Mouse (Mus musculus): ENCODE measurements around the gene Bpifa3. TPM values are rescaled to one million over a fixed set of nuclear protein-coding genes. Genes with fewer than 3 reads are reported as not detected.
"Not testable (repeated sequence)": the region's sequence is repeated elsewhere in the genome, so short reads cannot be mapped to it uniquely, and the experiment has no call there.

The Bpifa3 gene
- polyA plus RNA-seq, 1 experiment from 2014 or later, result not detected

DNA sequence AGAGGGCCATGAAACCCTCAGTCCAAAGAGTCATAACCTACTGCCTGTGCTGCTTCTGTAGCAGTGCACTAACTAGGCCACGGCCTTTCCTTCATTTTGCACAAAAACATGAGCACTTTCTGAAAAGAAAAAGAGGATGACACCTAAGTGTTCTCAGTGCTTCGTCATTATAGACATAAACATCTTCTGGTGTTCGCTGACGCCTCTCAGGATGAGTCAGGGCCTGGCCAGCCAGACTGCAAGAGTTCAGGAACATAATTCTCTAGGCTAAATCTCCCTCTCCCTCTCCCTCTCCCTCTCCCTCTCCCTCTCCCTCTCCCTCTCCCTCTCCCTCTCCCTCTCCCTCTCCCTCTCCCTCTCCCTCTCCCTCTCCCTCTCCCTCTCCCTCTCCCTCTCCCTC is 52.9 kb downstream of the Bpifa3 start:
- WGBS, result 85% methylated on average over 4 of the region's 4 CpGs
- DNase-seq (ENCODE audit: low spot score); H3K9me3 ChIP-seq; H3K27ac ChIP-seq (replicated peaks); H3K36me3 ChIP-seq (replicated peaks); H3K27me3 ChIP-seq (replicated peaks; ENCODE audit: low read depth, poor library complexity, severe bottlenecking); H3K4me1 ChIP-seq; H3K4me3 ChIP-seq: not testable (repeated sequence)

DNA sequence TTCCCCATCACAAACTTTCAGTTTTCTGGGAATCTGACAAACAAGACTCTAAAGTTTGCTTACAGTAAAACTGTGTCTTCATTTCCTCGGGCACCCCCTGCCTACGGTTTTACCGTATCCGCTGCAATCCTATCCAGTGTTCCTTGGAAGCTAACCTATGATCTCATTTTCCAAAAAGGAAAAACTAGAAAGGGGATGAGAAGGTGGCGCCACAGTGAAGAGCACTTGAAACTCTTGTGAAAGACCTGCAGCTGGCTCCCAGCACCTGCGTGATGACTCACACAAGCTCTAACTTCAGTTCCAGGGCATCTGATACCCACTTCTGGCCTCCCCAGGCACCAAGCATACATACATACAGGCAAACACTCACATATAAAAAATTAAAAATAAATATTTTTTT is 55.2 kb downstream of the Bpifa3 start:
- H3K4me3 ChIP-seq, result no peak overlapping the region
- H3K27ac ChIP-seq (replicated peaks), result no peak overlapping the region
- H3K4me1 ChIP-seq, result 0 out of 2 replicates have a peak, but pooled peaks cover 4% of the 10 kb centered on the region
- WGBS, result 88% methylated on average over 6 of the region's 6 CpGs
- DNase-seq (ENCODE audit: low spot score), result no peak
- H3K27me3 ChIP-seq (replicated peaks; ENCODE audit: low read depth, poor library complexity, severe bottlenecking), result no peaks in the 10 kb centered on the region
- no peaks in the 10 kb centered on the region for H3K9me3 ChIP-seq
- no peaks in the 10 kb centered on the region for H3K36me3 ChIP-seq (replicated peaks)

DNA sequence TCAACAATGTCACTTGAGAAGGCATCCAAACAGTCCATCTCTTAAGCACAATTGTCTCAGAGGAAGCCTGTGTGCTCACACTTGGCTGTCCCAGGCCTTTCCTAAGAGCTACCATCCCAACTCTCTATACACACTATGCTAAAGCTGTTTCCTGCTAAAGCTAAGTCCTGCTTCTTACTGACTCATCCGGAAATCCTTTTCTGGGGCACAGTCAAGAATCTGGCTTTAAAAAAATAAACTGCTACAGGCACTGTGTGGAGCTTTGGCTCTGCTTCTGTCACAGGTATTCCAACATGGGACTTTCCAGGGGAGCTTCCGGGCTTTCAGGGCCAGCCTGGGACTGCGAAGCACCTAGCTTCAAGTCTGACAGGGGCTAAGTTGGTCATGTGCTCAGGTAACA is 55.6 kb downstream of the Bpifa3 start:
- Histone ChIP-seq H3K27me3 (replicated peaks; ENCODE audit: low read depth, poor library complexity, severe bottlenecking) (no peaks in the 10 kb centered on the region), H3K27ac (replicated peaks) (no peak overlapping the region), H3K9me3 (no peaks in the 10 kb centered on the region), H3K36me3 (replicated peaks) (no peaks in the 10 kb centered on the region), H3K4me3 (no peak overlapping the region), H3K4me1 (peaks cover 7% of the 10 kb centered on the region; the same call in 1 of the 2 replicates)
- DNase-seq (ENCODE audit: low spot score), result no peak
- 86% methylated on average over 3 of the region's 3 CpGs for WGBS

DNA sequence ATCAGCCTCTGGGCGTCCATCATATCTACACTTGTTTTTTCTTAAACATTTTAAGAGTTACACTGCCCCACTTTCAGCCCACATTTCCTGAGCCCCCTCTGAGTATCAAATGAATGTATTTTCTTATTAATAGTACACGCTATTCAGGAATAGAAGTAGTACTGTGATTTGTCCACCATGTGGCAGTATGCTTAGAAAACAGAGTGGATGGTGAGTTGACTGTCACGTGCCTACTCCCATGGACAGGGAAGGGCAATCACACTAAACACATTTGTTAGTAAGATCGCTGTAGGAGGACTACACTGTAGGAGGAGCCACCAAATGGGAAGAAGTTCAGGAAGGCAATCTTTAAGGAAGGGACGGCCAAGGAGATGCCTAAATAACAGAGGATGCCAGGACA is 57.3 kb downstream of the Bpifa3 start:
- H3K9me3 ChIP-seq, result no peaks in the 10 kb centered on the region
- 44% methylated on average over 5 of the region's 5 CpGs for WGBS
- no peak for DNase-seq (ENCODE audit: low spot score)
- H3K27ac ChIP-seq (replicated peaks), result no peak overlapping the region
- H3K4me3 ChIP-seq, result no peak overlapping the region
- H3K36me3 ChIP-seq (replicated peaks), result no peaks in the 10 kb centered on the region
- no peaks in the 10 kb centered on the region for H3K27me3 ChIP-seq (replicated peaks; ENCODE audit: low read depth, poor library complexity, severe bottlenecking)
- peaks cover 12% of the 10 kb centered on the region; the same call in 1 of the 2 replicates for H3K4me1 ChIP-seq

Other genes starting within 250 kb of the Bpifa3 start
- gene Bpifb6, start 229.9 kb upstream of the Bpifa3 start, polyA plus RNA-seq (2016; fragmentation: Nextera tagmentation; extraction: Ambion mirVana), result not detected in 2 replicates
- not detected in 2 replicates for gene Bpifb3, start 212.1 kb upstream of the Bpifa3 start, polyA plus RNA-seq (2016; fragmentation: Nextera tagmentation; extraction: Ambion mirVana)
- gene Bpifb4, start 192.1 kb upstream of the Bpifa3 start, polyA plus RNA-seq (2016; fragmentation: Nextera tagmentation; extraction: Ambion mirVana), result 0.10 and 0.16 TPM in 2 replicates
- not detected in 2 replicates for gene Bpifa6, start 155.4 kb upstream of the Bpifa3 start, polyA plus RNA-seq (2016; fragmentation: Nextera tagmentation; extraction: Ambion mirVana)
- gene Bpifa2, start 122.1 kb upstream of the Bpifa3 start, polyA plus RNA-seq (2016; fragmentation: Nextera tagmentation; extraction: Ambion mirVana), result not detected in 2 replicates
- gene Bpifa1, start 12.5 kb downstream of the Bpifa3 start, polyA plus RNA-seq (2016; fragmentation: Nextera tagmentation; extraction: Ambion mirVana), result not detected in 2 replicates
- gene Bpifa5, start 32.3 kb downstream of the Bpifa3 start, polyA plus RNA-seq (2016; fragmentation: Nextera tagmentation; extraction: Ambion mirVana), result not detected in 2 replicates
- gene Bpifb1, start 60.5 kb downstream of the Bpifa3 start, polyA plus RNA-seq (2016; fragmentation: Nextera tagmentation; extraction: Ambion mirVana), result not detected in 2 replicates
- 0.20 and 0.32 TPM in 2 replicates for gene Bpifb5, start 93.4 kb downstream of the Bpifa3 start, polyA plus RNA-seq (2016; fragmentation: Nextera tagmentation; extraction: Ambion mirVana)
- gene Bpifb9a, start 127.5 kb downstream of the Bpifa3 start, polyA plus RNA-seq (2016; fragmentation: Nextera tagmentation; extraction: Ambion mirVana), result not detected in 2 replicates
- not detected in 2 replicates for gene Bpifb9b, start 176.9 kb downstream of the Bpifa3 start, polyA plus RNA-seq (2016; fragmentation: Nextera tagmentation; extraction: Ambion mirVana)
- 15.1 and 15.8 TPM in 2 replicates for gene Cdk5rap1, start 242.7 kb downstream of the Bpifa3 start, polyA plus RNA-seq (2016; fragmentation: Nextera tagmentation; extraction: Ambion mirVana)

Measured in embryonic facial prominence, embryonic 10.5 days (tissue).